Mouse (Mus musculus) thymus, postnatal 25 days (tissue): ENCODE results near the gene Gm5244.

Source experiments
- DNase-seq: peaks from one replicate; pipeline ENCODE4 v3.0.0; 2022

Gene Gm5244

GRCm38 (mm10) chr19:12846382-12846781, at the start of gene Gm5244:
Gm5244 (plus strand) TSS chr19:12846682.
- no peak for DNase-seq

- no peak for DNase-seq
These were observed 49.4 kb upstream of the Gm5244 start for GRCm38 (mm10) chr19:12797071-12797470.

DNA sequence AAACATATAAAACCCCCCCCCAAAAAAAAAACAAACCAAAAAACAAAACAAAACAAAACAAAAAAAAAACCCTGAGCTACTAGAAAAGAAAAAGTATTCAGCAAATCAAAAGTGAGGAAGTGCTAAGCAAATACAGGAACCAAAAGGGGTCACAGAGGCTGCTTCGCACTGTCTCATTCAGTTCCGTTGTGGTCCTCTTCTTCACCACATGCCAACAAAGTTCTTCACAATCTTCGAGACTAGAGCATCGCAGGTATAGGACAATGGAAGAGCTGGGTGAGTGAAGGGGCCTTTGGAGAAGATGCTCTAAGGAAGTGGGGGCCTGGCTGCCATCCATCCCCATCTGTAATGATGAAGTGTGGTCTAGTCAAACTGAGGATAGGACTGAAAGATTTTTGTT, 48.1 kb upstream of the Gm5244 start:
- DNase-seq: peak; percentile 58

DNA sequence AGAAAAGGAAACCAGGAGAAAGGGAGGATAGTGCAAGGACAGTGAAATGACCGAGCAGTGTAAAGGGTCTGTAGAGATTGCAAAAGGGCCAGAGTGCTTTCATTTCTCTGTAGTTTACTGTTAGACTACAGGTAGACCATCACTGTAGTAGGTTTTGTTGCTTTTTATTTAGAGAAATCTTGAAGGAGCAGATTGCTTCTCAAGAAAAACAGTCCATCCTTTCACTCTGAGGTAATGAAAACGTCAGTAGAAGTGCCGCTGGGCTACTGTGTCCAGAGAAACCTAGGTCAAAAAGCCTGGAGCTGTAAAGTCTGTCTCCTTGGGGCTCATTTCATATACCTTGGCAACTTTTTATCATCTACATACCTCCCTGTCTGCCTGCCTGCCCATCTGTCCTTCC, 47.4 kb upstream of the Gm5244 start:
- DNase-seq: no peak

GRCm38 (mm10) chr19:12800621-12801020, 45.9 kb upstream of the Gm5244 start:
- DNase-seq: no peak

DNA sequence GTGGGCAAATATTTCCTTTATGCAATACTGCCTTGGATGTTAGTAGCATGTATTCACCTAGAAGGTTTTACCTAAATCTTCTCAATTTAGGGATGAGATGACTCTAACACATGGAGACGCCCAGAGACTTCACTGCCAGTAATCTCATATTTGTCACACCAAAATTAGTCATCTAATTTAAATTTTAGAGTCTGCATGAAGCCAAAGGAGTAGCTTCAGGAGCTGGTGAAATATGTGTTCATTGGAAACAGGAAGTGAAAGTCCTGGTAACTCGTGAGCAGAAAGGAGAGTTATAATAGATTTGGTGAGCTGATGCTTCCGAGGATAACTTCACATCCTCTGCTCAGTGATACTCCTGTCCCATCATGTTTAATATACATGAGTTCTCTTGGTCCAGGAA, 45.4 kb upstream of the Gm5244 start:
- DNase-seq: no peak

DNA sequence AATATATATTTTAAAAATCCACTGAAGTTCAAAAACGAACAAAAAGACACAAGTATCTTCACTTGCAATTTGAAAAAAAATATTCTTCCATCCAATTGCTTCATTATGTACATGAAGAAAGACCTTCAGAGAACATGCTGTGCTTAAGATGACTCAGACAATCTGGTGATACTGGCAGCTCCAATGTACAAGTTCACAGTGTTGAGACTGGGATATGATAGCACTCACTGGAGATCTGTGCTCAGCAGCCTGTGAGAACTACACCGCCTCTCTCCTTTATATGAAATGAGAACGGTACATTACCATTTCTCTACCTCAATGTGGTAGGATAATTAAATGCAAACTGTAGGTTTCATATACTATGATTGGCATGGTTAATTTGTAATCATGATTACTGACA, 43.7 kb upstream of the Gm5244 start:
- no peak for DNase-seq

DNA sequence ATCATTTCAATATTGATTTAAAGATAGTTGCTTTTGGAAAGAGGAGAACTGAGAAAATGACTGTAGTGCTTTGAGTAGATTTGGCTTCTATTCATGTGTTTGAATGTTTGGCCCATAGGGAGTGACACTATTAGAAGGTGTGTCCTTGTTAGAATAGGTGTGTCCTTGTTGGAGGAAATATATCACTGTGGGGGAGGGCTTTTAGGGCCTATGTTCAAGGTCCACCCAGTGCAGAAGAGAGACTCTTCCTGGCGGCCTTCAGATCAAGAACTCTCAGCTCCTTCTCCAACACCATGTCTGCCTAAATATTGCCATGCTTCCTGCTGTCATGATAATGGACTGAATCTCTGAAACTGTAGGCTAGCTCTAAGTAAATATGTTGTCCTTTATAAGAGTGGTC, 42.2 kb upstream of the Gm5244 start:
- no peak for DNase-seq

DNA sequence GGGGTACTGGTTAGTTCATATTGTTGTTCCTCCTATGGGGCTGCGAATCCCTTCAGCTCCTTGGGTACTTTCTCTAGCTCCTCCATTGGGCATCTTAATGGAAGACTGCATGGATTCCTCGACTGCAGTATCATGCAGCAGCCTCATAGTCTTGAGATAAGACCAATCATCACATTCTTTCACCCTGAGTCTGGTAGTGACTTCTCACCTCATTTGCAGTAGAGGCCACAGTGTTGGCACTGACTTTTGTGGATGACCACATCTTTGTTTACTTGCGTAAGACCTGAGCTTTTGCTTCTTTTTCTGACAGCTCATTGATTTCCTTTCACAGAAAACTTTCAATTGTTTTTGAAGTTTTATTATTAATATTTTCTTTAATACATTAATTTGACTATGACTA, 40.8 kb upstream of the Gm5244 start:
- no peak for DNase-seq

- DNase-seq: peak; percentile 19
These were observed 40.3 kb upstream of the Gm5244 start for GRCm38 (mm10) chr19:12806214-12806613.

DNA sequence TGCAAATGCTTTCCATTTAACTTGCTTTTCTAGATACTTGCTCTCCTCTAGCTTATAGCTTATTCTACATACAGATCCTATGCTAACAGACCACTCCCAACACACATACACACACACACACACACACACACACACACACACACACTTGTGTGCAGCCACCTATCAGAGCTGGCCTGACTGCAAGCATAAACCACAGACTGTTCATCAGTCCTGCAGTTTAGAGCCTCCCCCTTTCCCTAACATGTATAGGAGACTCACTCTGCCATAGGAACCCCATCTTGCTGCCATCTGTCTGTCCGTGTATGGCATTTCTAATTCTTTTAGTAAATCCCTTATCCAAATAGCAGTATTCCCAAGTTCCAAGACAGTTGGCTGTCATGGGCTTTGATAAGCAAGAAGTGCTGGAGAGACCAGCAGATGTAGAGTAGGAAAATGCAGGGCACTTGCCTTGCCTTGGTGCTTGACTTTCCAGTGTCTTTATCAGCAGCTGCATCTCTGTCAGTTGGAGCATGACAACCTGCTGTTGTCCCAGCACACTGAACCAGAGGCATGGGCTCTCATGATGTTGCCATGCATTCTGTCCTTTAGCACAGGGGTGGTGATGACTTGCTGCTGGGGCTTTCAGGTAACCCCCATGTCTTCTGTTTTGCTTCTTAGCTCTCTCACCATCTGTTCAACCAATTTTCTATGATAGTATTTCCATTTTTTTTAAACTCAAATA, 33.7 kb upstream of the Gm5244 start:
- no peak for DNase-seq

- DNase-seq: no peak
These were observed 32.6 kb upstream of the Gm5244 start for GRCm38 (mm10) chr19:12813883-12814282.

- no peak for DNase-seq
These were observed 28.0 kb upstream of the Gm5244 start for GRCm38 (mm10) chr19:12818507-12818906.

- DNase-seq: peak; percentile 40
These were observed 26.1 kb upstream of the Gm5244 start for GRCm38 (mm10) chr19:12820383-12820782.

DNA sequence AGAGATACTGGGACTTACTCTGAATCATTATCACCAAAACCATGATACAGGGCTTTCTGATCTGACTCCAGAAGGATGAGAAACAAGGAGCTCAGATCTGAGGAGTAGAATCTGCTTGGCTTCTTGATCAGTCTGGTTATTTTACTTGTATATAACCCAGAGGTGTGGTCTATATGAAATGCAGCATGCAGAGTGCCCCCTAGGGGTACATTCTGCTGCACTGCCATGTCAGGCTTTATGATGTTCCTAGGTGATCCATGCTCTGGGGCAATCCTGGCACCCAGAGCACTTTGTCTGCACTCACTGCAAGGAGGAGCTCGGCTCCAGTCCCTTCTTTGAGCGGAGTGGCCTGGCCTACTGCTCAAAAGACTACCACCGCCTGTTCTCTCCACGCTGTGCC, 21.9 kb upstream of the Gm5244 start:
- DNase-seq: peak; percentile 40

- no peak for DNase-seq
These were observed 15.6 kb upstream of the Gm5244 start for GRCm38 (mm10) chr19:12830823-12831430.

DNA sequence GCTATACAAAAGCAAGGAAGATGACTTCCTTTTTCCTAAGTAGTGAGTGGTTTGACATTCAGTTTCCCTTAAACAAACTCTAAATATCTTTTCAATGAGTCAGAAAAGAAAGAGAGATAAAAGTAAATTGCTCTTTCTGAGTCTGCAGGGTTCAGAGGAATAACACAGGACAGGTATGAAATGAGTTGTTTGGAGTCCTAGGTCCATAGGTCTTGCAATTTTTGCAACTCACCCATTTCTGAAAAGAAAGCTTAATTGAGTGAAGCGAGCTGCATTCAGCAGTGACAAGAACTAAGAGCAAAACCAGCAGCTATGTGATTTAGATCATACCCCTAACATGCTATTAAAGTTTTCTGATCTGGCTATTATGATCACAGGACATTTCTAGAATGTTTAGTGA, 14.9 kb upstream of the Gm5244 start:
- no peak for DNase-seq

- peak; percentile 24 for DNase-seq
These were observed 12.9 kb upstream of the Gm5244 start for GRCm38 (mm10) chr19:12833625-12834024.

- no peak for DNase-seq
These were observed 8.0 kb upstream of the Gm5244 start for GRCm38 (mm10) chr19:12838507-12838906.

- no peak for DNase-seq
These were observed 10.5 kb downstream of the Gm5244 start, which contains the start of gene Olfr1444 for GRCm38 (mm10) chr19:12856983-12857382. Olfr1444 (plus strand) TSS chr19:12857283.

DNA sequence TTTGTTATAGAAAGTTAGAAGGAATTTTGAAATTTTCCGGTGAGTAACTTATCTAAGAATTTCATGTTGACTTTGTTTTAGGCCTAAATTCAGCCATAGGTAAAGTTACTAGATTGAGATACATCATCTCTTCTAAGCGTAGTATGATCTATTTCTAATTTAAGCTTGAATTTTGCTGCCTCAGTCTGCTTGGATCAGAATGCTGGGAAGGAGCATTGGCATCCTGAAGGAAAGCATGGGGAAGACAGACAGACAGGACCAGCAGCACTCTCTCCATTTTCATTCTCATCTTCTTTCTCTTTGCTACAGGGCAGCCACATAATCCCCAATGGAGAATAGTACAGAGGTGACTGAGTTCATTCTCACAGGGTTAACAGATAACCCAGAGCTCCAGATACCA, 37.1 kb downstream of the Gm5244 start, which contains the start of gene Olfr1445:
Gene Olfr1445 (plus strand): TSS at position 301 of the 400 bp plus-strand sequence.
- no peak for DNase-seq

GRCm38 (mm10) chr19:12893424-12893823, 46.9 kb downstream of the Gm5244 start, which contains the start of gene Olfr1446:
Olfr1446 (minus strand) TSS chr19:12893524.
- DNase-seq: no peak
